Comparison of ENCODE assay signal across 8 mouse cellular contexts in the genomic region with DNA sequence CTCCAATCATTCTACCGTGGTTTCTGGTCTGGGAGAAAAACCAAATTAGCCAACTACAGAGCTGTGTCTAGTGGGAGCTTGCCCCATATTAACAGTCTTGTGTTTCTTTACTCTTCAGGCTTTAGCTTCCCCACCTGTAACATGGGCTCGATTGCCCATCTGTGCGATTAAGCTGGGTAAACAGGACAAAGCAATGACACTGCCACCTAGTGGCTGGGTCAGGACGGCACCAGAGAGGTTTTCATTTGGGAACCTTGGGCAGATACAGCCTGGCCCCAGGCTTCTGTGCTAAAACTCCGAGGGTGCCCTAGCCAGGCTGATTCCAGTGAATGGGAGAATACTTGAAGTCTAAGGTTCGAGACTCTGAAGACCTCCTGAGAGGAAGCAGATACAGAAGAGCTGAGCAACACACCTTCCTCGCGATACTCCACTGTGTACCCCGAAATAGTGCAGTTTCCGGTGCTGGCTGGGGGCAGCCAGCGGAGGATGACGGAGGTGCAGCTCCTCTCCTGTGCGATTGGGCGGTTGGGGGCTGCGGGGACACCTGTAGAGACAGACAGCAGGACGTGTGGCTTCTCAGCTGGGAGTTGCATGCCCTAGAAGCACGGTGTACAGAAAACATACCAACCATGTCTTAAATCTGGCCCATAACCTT. TPM values are rescaled to one million over a fixed set of nuclear protein-coding genes. Genes with fewer than 3 reads are reported as not detected.
A peak's percentile ranks its signal among the peaks of the same experiment; 100 is the strongest.
DNase-seq lines count a peak whose midpoint lies in the region; ATAC-seq and TF ChIP-seq lines count a peak whose summit lies in the region.

No protein-coding gene starts in this region.

- 0 out of 2 replicates have a peak, but pooled peaks have one; percentile 27 for TF ChIP-seq EP300 in ES-Bruce4 (IDR thresholded peaks at IDR 0.05; ENCODE audit: insufficient read depth, low read depth, low read length)

- no peak overlapping the region for H3K4me2 ChIP-seq in kidney, postnatal 0 days (ENCODE audit: low read length)

- peak; percentile 27 to 64 for DNase-seq in layer of hippocampus, adult 2 months (ENCODE audit: low spot score in 2 of 2)
- no peak for DNase-seq in layer of hippocampus, adult 9-11 months
- DNase-seq in kidney, postnatal 0 days (ENCODE audit: low spot score): peak; percentile 47
- DNase-seq in thymus, postnatal 4 days: peak; percentile 78

- no peaks in the 10 kb centered on the region for H3K4me1 ChIP-seq in ES-Bruce4 (ENCODE audit: control insufficient read depth, insufficient read depth, low read length)
- H3K4me1 ChIP-seq in bone marrow, adult 2 months (ENCODE audit: control insufficient read depth, insufficient read depth, low read length): no peaks in the 10 kb centered on the region
- H3K4me1 ChIP-seq in embryonic fibroblast, embryonic 13.5 days (ENCODE audit: control insufficient read depth, insufficient read depth, low read length): 0 out of 2 replicates have a peak, but pooled peaks cover 2% of the 10 kb centered on the region
- no peaks in the 10 kb centered on the region for H3K4me1 ChIP-seq in kidney, postnatal 0 days (replicated peaks; ENCODE audit: insufficient read depth, low read length)

- H3K4me3 ChIP-seq in layer of hippocampus, adult 2 months: no peak overlapping the region
- H3K4me3 ChIP-seq in ES-Bruce4 (ENCODE audit: low read depth, low read length): no peak overlapping the region
- H3K4me3 ChIP-seq in bone marrow, adult 2 months (replicated peaks; ENCODE audit: control insufficient read depth, low read depth, low read length): no peak overlapping the region
- H3K4me3 ChIP-seq in embryonic fibroblast, embryonic 13.5 days (ENCODE audit: insufficient read depth, low read length): no peak overlapping the region
- H3K4me3 ChIP-seq in kidney, postnatal 0 days (replicated peaks; ENCODE audit: low read depth, low read length): no peak overlapping the region

- no peaks in the 10 kb centered on the region for H3K36me3 ChIP-seq in ES-Bruce4 (ENCODE audit: control insufficient read depth, insufficient read depth, low read length, poor library complexity, severe bottlenecking)
- H3K36me3 ChIP-seq in kidney, postnatal 0 days (ENCODE audit: insufficient read depth, low read length): no peaks in the 10 kb centered on the region

- no peaks in the 10 kb centered on the region for H3K9me3 ChIP-seq in ES-Bruce4 (replicated peaks; ENCODE audit: control insufficient read depth, insufficient read depth, low read length, poor library complexity, severe bottlenecking)
- no peaks in the 10 kb centered on the region for H3K9me3 ChIP-seq in kidney, postnatal 0 days (replicated peaks; ENCODE audit: low read length)

- TF ChIP-seq CTCF in layer of hippocampus, adult 2 months (conservative IDR thresholded peaks at IDR 0.05): peak; percentile 95
- TF ChIP-seq CTCF in ES-Bruce4 (IDR thresholded peaks at IDR 0.05; ENCODE audit: low read depth, low read length): peak; percentile 87
- peak; percentile 95 for TF ChIP-seq CTCF in bone marrow, adult 2 months (IDR thresholded peaks at IDR 0.05; ENCODE audit: control insufficient read depth, insufficient read depth, low read length)
- peak; percentile 82; the same call in 1 of the 2 replicates for TF ChIP-seq CTCF in embryonic fibroblast, embryonic 13.5 days (IDR thresholded peaks at IDR 0.05; ENCODE audit: borderline replicate concordance, insufficient read depth, low read length)
- peak; percentile 81 for TF ChIP-seq CTCF in kidney, postnatal 0 days (IDR thresholded peaks at IDR 0.05; ENCODE audit: low read depth)

- no peak overlapping the region for H3K9ac ChIP-seq in ES-Bruce4 (ENCODE audit: low read depth, poor library complexity, severe bottlenecking)
- no peak overlapping the region for H3K9ac ChIP-seq in kidney, postnatal 0 days (ENCODE audit: low read depth, low read length)

- no peak for ATAC-seq in kidney, postnatal 0 days (replicated peaks; ENCODE audit: low FRiP score, low read depth)
- ATAC-seq in megakaryocyte-erythroid progenitor cell, adult 5-6 weeks (replicated peaks; ENCODE audit: low FRiP score, low TSS enrichment, poor library complexity, severe bottlenecking): peak; percentile 94

- H3K27me3 ChIP-seq in ES-Bruce4 (ENCODE audit: control insufficient read depth, insufficient read depth, low read length, poor library complexity, severe bottlenecking): no peaks in the 10 kb centered on the region
- H3K27me3 ChIP-seq in kidney, postnatal 0 days (ENCODE audit: insufficient read depth, low read length): no peaks in the 10 kb centered on the region

- H3K27ac ChIP-seq in layer of hippocampus, adult 2 months: no peak overlapping the region
- H3K27ac ChIP-seq in ES-Bruce4 (ENCODE audit: insufficient read depth, low read length): no peak overlapping the region
- no peak overlapping the region for H3K27ac ChIP-seq in bone marrow, adult 2 months (ENCODE audit: control insufficient read depth, insufficient read depth, low read depth, low read length, poor library complexity)
- no peak overlapping the region for H3K27ac ChIP-seq in embryonic fibroblast, embryonic 13.5 days (ENCODE audit: insufficient read depth, low read length)
- peak overlapping the region; percentile 57; the same call in 1 of the 2 replicates for H3K27ac ChIP-seq in kidney, postnatal 0 days

- TF ChIP-seq POLR2A in ES-Bruce4 (IDR thresholded peaks at IDR 0.05; ENCODE audit: insufficient read depth, low read length): no peak
- no peak for TF ChIP-seq POLR2A in bone marrow, adult 2 months (IDR thresholded peaks at IDR 0.05; ENCODE audit: borderline replicate concordance, control insufficient read depth, low read depth, low read length)
- TF ChIP-seq POLR2A in embryonic fibroblast, embryonic 13.5 days (IDR thresholded peaks at IDR 0.05; ENCODE audit: low read depth, low read length): no peak

- 41% methylated on average over 17 of the region's 17 CpGs for WGBS in bone marrow, adult 2 months
- WGBS in kidney, postnatal 0 days: 61% methylated on average over 17 of the region's 17 CpGs

RNA-seq across cellular contexts. Expression of gene Umps, which starts 21.6 kb away (rescaled TPM):
- 10 to 100 TPM; 17.1 to 17.2 TPM for total RNA-seq in layer of hippocampus, adult 2 months (2021)
- polyA plus RNA-seq in ES-Bruce4 (2011; ENCODE audit: insufficient read depth, insufficient read length, low read depth, missing spikeins): 48.6 and 51.6 TPM in 2 replicates
- polyA plus RNA-seq in bone marrow, adult 2 months (2011; ENCODE audit: insufficient read depth, insufficient read length, low replicate concordance, missing spikeins): 9.0 and 14.2 TPM in 2 replicates
- 23.3 and 25.5 TPM in 2 replicates for polyA plus RNA-seq in embryonic fibroblast, embryonic 13.5 days (2011; ENCODE audit: insufficient read length, low read depth, missing spikeins)
- polyA plus RNA-seq in kidney, postnatal 0 days (2015; fragmentation: Nextera tagmentation; extraction: Ambion mirVana): 37.9 and 41.7 TPM in 2 replicates
- total RNA-seq in megakaryocyte-erythroid progenitor cell, adult 5-6 weeks (2014; fragmentation: Nextera tagmentation): 62.4 and 69.3 TPM in 2 replicates
- 99.2 and 104 TPM in 2 replicates for total RNA-seq in megakaryocyte-erythroid progenitor cell, adult 5-6 weeks (2017)
